Mouse (Mus musculus): ENCODE data around the gene Sh3pxd2a.

DNA sequence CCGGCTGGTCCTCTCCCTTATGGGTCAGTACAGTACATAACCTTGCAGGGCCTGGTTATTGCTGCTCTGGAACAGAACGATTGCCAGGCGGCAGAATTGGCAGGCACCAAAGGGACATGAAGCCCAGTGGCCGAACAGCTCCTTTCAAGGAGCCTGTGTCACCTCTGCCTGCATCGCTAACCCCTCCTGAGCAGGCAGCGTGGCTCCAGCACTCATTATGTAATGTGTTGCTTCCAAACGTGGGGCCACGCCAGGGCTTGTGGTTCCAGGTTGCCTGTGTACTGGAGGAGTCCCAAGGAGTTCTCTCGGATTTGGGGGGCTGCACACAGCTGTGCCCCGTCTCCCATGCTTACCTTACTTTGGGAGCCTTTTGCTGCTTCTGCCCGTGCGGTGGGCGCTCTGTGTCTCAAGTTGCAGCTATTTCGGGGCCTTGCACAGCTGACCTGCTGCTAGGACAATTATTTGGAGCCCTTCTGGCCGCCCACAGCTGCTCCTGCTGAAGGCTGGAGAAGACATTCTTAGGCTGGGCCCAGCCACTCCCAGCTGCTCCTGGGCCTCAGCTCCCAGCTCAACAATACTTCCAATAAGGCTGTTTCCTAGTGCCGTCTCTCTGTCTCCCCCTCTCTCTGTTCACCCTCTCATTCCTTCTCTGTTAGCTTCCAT lies 215.2 kb downstream of the Sh3pxd2a start:
- TF ChIP-seq POLR2A (IDR thresholded peaks at IDR 0.05; ENCODE audit: low read depth, low read length) (no peak), CTCF (conservative IDR thresholded peaks at IDR 0.05; ENCODE audit: insufficient read depth, insufficient read length, low read depth, low read length) (no peak)
